Mouse (Mus musculus): Measurements from ENCODE around the gene Asns. TPM values are rescaled to one million over a fixed set of nuclear protein-coding genes. Genes with fewer than 3 reads are reported as not detected.

Asns gene
- 72.5 and 76.8 TPM in 2 replicates for polyA plus RNA-seq (2012)

DNA sequence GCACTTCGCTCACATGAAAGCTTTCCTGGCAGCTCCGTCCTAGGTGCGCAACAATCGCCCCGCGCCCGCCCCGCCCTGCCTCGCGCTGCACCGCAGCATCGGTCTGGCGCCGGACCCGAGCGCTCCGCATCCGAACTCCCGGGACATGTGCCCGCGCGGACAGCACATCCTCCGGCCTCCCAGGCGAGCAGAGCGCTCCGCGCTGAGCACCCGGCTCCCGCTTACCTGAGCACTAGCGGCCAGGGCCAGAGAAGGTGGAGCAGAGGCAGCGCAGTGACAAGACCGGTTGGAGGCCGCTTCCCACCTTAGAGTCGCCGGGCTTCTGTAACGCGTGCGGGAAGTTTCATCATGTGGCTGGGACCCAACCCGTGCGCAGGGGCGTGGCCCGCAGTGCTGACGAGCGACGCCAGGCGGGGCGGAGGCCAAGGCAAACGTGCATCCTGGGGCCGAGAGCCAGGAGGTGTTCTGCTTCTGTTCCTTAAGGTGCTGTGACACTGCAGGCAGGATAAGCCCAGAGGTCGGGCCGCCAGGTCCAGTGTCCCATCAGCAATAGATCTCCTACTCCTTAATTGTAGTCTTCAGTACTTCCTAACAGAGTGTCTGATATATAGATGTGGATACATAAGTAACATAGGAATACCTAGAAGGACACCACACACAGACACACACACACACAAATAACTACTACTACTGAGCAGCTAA is at the start of gene Asns:
Gene Asns, minus strand, starts transcription at position 371 of the 702 bp plus-strand sequence.
- TF ChIP-seq GATA1 (IDR thresholded peaks at IDR 0.05; ENCODE audit: low read length) = no peak

DNA sequence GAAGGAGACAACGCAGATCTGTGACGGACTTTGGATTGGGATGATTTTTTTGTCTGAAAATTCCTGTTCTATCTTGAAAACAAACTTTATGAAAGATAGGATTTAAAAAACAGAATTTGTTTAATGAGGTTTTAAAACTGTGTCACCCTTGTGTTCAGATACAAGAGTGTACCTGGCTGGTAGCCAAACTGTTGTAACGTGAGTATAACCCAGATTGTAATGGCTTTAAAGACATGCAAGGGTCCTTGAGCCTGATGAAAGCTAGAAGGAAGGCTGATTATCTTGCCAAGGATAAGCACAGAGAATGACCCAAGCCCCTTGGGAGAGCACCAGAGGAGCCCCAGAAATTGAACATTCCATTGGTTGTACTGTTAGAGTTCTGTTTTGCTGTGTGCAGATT is 48.7 kb upstream of the Asns start:
- TF ChIP-seq GATA1 (IDR thresholded peaks at IDR 0.05; ENCODE audit: low read length) = no peak

DNA sequence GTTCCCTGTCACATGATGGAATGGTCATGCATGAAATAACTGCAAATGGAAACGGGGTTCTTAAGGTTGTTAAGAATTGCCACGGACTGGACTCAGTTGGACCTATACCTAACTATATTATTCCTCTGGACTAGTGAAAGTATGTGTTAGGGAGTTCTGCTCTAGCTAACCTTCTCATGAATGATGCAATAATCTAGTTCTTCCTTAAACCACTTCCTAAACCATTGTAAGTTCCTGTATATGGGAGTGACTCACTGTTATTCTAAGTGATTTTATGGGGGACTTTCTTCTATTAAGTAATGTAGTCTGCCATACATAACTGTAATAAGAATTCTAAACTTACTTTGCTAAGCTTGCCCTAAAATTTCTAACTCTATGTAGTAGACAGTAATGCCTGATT is 44.8 kb upstream of the Asns start:
- no peak for TF ChIP-seq GATA1 (IDR thresholded peaks at IDR 0.05; ENCODE audit: low read length)

DNA sequence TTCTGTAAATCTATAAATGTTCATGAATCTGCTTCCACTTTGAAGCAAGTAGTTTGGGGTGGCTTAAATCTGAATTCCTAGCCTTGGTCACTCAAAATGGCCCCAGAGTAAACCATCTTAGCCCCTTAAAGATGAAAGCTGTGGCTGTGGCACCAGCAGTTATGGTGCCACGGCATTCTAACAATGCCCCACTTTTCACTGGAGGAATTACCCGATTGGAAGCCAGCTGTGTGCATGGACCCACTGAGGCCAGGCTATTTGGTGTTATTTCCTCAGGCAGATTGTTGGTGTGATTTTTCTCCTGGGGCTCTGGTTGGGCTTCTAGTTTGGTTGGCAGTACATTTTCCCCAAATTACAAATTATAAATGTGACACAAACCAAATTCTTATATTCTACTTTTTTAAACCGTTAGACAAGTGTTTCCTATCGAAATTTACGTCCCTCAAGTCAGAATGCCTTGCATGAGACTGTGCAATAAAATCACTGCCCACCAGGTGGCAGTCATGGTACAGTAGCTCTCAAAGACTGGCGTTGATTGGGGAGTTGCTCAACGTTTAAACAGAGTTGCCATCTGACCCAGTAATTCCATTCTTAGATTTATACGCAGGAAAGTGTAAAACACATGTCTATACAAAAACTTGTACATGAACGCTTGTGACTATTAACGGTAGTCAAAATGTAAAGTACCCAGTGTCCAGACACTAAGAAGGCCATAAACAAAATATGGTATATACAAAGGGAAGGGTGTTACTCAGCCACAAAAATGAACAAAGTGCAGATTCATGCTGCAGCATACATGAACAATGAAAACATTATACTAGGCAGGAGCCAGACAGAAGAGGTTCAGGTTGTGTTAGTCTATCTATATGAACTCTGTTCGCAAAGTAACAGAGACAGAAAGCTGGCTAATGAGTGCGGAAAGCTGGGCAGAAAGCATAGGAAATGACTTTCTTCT is 40.0 kb upstream of the Asns start:
- TF ChIP-seq GATA1 (IDR thresholded peaks at IDR 0.05; ENCODE audit: low read length) = no peak

DNA sequence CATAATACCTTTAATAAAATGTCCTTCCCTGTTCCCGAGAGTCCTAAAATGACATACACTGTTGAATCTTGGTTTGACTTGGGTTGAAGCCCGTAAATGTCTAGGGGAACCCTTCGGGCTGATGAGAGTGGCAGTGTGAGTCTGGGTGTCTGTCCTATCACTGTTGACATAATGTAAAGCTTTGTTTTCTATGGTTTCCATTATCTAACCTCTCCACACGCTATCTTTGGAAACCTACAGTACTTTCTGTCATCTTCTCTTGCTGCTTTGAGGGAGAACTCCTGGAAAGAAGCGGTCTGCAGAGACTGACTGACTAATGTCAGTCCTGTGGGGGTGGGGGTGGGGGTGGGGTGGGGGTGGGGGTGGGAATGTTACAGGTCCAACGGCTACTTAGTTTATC is 39.0 kb upstream of the Asns start:
- TF ChIP-seq GATA1 (IDR thresholded peaks at IDR 0.05; ENCODE audit: low read length) = peak; percentile 51

DNA sequence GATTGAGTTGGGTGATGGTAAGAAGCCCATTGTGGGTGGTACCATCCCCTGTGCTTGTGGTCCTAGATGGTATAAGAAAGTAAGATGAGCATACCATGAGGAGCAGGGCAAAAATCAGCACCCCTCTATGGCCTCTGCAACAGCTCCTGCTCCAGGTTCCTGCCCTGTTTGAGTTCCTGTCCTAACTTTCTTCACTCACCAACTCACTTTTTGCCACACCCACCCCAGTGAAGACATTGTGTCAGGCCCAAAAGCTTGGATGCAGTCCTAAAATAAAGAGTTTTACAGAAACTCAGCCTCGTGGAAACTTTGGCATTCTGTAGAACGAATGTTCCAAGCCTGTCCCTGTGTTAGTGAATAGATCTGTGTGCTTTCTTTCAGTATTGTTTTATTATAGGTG is 36.1 kb upstream of the Asns start:
- TF ChIP-seq GATA1 (IDR thresholded peaks at IDR 0.05; ENCODE audit: low read length) = no peak

DNA sequence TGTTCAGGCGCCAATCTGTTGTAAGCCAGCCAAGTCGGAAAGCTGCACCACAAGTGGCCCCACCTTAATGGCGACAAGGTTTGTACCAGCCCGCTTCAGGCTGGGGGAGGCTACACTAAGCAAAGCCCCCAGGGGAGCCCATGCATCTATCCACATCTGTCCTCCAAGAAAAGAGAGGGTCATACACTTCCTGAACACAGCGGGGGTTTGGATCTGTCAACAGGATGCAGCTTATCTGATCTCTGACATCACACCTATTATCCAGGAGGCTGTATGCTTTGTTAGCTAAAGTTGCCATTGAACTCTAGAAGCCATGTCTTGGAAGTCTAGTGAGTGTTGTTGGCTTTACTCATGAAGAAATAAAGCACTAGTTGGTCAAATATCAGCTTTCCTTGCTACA is 35.2 kb upstream of the Asns start:
- TF ChIP-seq GATA1 (IDR thresholded peaks at IDR 0.05; ENCODE audit: low read length) = no peak

DNA sequence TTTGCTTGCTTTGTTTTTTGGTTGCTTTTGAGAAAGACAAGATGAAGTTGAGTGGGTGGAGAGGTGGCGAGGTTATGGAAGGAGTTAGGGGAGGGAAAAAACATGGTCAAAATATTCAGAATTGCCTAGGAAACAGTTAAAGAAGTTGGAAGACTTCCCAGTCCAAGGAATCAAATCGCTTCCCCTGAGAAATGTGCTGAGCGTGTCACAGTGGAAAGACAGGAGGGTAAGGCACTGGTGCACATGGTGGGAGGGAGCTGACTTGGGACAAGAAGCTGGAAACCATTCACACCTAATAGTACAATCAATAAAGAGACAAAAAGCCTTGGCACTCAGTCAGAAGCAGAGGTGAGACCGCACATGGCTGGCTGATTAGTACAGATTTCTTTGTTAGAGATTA is 23.2 kb upstream of the Asns start:
- no peak for TF ChIP-seq GATA1 (IDR thresholded peaks at IDR 0.05; ENCODE audit: low read length)

DNA sequence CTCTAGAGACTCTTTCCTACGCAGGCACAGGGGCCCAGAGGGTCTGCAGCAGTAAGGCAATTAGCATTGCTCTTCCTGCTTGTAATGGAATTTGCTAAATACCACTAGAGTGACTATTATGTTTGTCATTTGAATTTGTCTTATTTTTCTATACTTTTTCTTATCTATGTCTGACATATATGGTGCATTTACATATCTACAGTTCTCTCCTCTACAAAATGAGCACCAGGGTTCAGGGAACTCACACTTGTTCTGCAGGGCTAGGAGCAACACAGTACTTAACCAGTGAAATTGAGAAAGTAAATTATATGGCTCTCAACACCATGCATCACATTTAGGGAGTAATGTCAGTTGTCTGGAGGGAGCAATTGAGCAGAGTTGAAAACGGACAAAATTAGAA is 21.2 kb upstream of the Asns start:
- TF ChIP-seq GATA1 (IDR thresholded peaks at IDR 0.05; ENCODE audit: low read length) = no peak

DNA sequence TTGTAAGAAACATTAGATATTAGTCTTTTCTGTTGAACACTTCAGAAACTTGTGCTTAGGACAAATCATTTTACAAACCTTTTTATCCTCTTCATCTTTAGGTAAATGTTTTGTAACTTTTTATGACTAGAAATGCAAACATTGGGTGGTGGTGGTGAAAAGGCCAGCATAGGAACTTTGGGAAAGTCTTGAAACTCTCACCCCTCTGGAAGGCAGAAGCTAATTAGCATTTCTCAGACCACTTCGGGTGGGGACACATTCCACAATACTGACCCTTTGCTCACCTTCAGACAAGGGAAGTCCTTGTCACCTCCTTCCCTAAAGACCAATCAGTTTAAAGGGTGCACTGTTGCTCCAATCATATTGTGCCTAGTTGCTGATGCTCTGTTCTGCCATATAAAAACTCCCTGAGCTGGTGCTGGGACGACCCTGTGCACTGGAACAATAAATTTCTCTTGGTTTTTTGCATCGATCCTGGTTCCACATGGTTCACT is 18.8 kb upstream of the Asns start:
- TF ChIP-seq GATA1 (IDR thresholded peaks at IDR 0.05; ENCODE audit: low read length) = no peak

DNA sequence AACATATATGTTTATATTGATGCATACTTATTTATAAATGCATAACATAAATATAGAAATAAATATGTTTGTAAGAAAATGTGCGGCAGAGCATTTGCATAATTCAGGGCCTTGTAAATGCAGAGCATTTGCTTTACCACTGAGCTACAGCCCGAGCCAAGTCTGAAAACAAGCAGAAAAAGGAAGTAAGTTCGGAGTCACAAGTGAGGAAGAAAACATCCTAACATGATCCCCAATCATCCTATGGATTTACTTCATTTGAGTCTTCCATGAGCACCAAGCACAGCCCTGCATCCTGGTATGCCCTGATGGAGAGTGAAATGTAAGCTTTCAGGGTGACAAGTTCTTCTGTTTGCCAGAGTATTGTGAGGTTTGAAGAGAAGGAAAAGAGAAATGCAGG is 15.2 kb upstream of the Asns start:
- no peak for TF ChIP-seq GATA1 (IDR thresholded peaks at IDR 0.05; ENCODE audit: low read length)

DNA sequence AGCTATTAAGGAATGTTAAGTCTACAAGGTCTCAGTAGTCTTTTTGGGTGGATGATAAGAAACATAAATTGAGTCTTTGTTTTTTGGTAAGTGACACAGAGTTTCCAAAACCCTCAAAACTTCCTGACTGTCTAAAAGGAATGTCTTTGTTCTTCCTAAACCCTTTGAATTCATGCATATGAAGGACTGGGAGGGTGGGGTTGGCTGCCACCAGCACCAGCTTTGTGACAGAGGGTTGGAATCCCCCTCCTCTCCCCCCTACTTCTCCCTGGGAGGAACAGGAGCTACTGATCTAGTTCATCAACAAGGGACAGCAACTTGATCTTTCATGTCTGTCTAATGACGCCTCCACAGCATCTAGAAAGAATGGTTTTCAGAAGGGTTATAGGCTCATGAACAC is 13.7 kb upstream of the Asns start:
- no peak for TF ChIP-seq GATA1 (IDR thresholded peaks at IDR 0.05; ENCODE audit: low read length)

DNA sequence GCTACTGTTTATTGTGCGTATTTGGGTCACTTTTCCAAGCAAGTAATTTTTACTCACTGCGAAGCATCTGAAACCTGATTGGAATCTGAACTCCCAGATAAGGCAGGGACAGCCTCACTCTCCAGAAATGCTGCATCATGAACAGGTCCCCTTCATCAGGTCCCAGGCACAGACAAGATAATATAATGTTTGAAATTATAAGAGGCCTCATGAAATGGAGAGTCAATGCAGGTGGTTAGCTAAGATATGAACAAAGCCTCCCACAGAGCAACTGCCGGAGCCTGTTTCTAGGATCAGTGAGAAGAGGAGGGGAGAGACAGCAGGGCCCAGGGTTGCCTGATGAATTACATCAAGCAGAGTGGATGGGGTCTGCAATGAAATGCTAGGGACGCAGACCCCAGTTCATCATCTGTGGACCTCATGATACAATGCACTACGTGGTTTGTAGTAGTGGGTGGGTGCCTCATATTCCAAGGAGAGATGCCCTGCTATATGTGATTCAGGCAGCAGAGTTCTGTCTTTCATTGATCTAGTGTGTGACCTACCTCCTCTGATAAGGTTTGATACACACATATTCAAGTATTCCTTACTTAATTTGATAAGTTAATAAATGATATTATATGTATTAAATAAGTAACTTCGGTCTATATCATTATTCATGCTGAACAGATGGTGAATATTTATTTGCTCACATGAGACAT is 5.1 kb upstream of the Asns start:
- peak; percentile 91 for TF ChIP-seq GATA1 (IDR thresholded peaks at IDR 0.05; ENCODE audit: low read length)

DNA sequence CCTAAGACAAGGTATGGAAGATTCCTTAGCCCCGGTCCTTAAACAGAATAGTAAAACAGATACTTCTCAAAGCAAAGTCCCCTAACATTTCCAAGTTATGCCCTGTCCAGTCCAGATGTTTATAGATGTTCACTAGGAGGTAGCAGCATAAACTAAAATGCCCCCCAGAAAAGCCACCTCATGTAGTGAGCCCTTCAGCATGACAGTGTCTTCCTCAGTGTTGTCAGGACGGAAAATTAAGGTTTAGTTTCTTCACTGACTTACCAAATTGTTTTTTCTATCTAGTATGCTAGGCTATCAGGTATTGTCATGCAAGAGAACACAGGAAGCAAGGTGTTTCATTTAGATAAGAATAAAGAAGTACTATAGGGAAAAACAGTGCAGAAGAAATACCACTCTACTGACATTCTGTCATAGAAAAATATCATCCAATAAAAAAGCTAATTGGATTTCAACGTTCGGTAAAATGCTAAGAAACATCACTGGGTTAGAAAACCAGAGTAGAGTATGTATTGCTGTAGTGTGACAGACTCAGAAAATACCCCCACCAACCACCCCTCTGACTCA is 4.1 kb upstream of the Asns start:
- no peak for TF ChIP-seq GATA1 (IDR thresholded peaks at IDR 0.05; ENCODE audit: low read length)

DNA sequence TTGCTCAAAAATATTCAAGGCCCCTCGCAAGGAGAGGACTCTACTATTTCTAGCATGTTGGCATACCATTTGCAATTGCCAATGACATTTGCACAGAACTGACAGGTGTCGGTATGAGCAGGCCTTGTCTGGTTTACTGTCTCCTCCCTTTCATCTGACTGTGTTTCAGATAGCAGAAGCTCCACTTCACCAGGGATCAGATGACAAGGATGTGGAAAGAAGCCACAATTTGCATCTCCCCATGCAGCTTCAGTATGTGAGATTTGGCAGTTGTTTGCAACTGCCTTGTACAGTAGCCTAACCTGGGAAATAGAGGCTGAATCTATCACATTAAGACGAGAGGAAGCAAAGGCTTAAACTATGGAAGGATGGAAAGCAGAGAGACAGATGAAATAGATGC is 3.6 kb upstream of the Asns start:
- no peak for TF ChIP-seq GATA1 (IDR thresholded peaks at IDR 0.05; ENCODE audit: low read length)

DNA sequence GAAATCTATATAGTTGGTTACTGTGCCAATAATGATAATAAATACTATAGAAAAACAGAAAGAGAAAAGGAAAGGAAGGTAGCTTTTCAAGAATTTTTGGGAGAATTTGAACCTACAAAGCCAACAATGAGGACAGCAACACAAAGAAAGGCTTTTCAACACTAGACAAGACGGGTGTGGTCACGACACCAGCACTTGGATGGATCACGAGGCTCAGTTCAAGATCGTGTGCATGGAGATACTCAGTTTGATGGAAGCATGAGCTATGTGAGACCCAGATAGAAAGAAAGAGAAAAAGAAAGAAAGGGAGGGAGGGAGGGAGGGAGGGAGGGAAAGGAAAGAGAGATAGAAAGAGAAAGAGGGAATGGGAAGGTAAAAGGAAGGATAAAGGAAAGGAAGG is 2.8 kb upstream of the Asns start:
- no peak for TF ChIP-seq GATA1 (IDR thresholded peaks at IDR 0.05; ENCODE audit: low read length)

Data from G1E-ER4 (cell line).